Mouse (Mus musculus) neural tube, embryonic 13.5 days (tissue): ENCODE data around the gene Farp1. TPM values are rescaled to one million over a fixed set of nuclear protein-coding genes. Genes with fewer than 3 reads are reported as not detected.
A peak's percentile ranks its signal among the peaks of the same experiment; 100 is the strongest.

Source experiments
- ATAC-seq: fragments of 200-750 bp; cut with Nextera tagmentation; 2 replicates; pipeline ENCODE4 v1.8.0; 2017; ENCODE audit warnings: low read depth, mild to moderate bottlenecking, moderate TSS enrichment, moderate library complexity
- H3K27ac ChIP-seq: fragments of 300-500 bp; sonication (generic); replicated peaks from 2 replicates; pipeline ENCODE4 v1.5.1; 2015; ENCODE audit warnings: moderate library complexity, mild to moderate bottlenecking, inconsistent platforms
- H3K27me3 ChIP-seq: fragments of 300-500 bp; sonication (generic); 2 replicates; pipeline ENCODE4 v1.6.1; 2015; ENCODE audit warnings: mild to moderate bottlenecking, inconsistent platforms
- H3K36me3 ChIP-seq: fragments of 300-500 bp; sonication (generic); 2 replicates; pipeline ENCODE4 v1.6.1; 2015; ENCODE audit warnings: mild to moderate bottlenecking, inconsistent platforms
- H3K4me1 ChIP-seq: fragments of 300-500 bp; sonication (generic); replicated peaks from 2 replicates; pipeline ENCODE4 v1.6.1; 2015; ENCODE audit warnings: inconsistent platforms
- H3K4me2 ChIP-seq: fragments of 300-500 bp; sonication (generic); 2 replicates; pipeline ENCODE4 v1.6.1; 2015; ENCODE audit warnings: inconsistent platforms, mild to moderate bottlenecking, moderate library complexity
- H3K4me3 ChIP-seq: fragments of 300-500 bp; sonication (generic); 2 replicates; pipeline ENCODE4 v1.5.1; 2015; ENCODE audit warnings: mild to moderate bottlenecking, inconsistent platforms
- H3K9ac ChIP-seq: fragments of 300-500 bp; sonication (generic); 2 replicates; pipeline ENCODE4 v1.6.1; 2015; ENCODE audit warnings: moderate library complexity, mild to moderate bottlenecking, inconsistent platforms
- H3K9me3 ChIP-seq: fragments of 300-500 bp; sonication (generic); 2 replicates; pipeline ENCODE4 v1.6.1; 2016; ENCODE audit warnings: inconsistent platforms
- WGBS: fragments of 180-500 bp; shearing (Covaris S2); methylation state at CpG from one replicate; pipeline ENCODE4 v1.1.7; 2015; 5-methylcytosine and 5-hydroxymethylcytosine counted together
- polyA plus RNA-seq: library from polyadenylated mRNA; unstranded; fragments of >200 nt; fragmentation: Nextera tagmentation; extraction: Ambion mirVana; gene quantifications from 2 replicates; pipeline ENCODE4 v1.2.1, GENCODE M21; 2015

Gene Farp1
- polyA plus RNA-seq, 1 experiment from 2014 or later, result 21.0 TPM

- WGBS, result 96% methylated on average over 3 of the region's 3 CpGs
- Histone ChIP-seq H3K9ac (no peak overlapping the region), H3K4me3 (no peak overlapping the region), H3K4me1 (no peaks in the 10 kb centered on the region), H3K36me3 (peaks cover 63% of the 10 kb centered on the region), H3K27ac (no peak overlapping the region), H3K27me3 (no peaks in the 10 kb centered on the region), H3K9me3 (no peaks in the 10 kb centered on the region), H3K4me2 (no peak overlapping the region)
- ATAC-seq, result no peak
These were observed 257.4 kb downstream of the Farp1 start for GRCm38 (mm10) chr14:121292391-121292790.

GRCm38 (mm10) chr14:121294484-121294883, 259.5 kb downstream of the Farp1 start:
- H3K27ac ChIP-seq, result no peak overlapping the region
- peaks cover 63% of the 10 kb centered on the region for H3K36me3 ChIP-seq
- no peaks in the 10 kb centered on the region for H3K27me3 ChIP-seq
- no peaks in the 10 kb centered on the region for H3K4me1 ChIP-seq
- H3K9me3 ChIP-seq, result no peaks in the 10 kb centered on the region
- no peak for ATAC-seq
- no peak overlapping the region for H3K4me3 ChIP-seq
- H3K4me2 ChIP-seq, result no peak overlapping the region
- H3K9ac ChIP-seq, result no peak overlapping the region
- 91% methylated on average over 12 of the region's 12 CpGs for WGBS

- Histone ChIP-seq H3K4me2 (no peak overlapping the region), H3K9ac (no peak overlapping the region), H3K9me3 (no peaks in the 10 kb centered on the region), H3K36me3 (peaks cover 56% of the 10 kb centered on the region), H3K27ac (no peak overlapping the region), H3K4me3 (no peak overlapping the region), H3K27me3 (no peaks in the 10 kb centered on the region), H3K4me1 (no peaks in the 10 kb centered on the region)
- 88% methylated on average over 6 of the region's 6 CpGs for WGBS
- ATAC-seq, result no peak
These were observed 262.1 kb downstream of the Farp1 start for GRCm38 (mm10) chr14:121297103-121297502.

GRCm38 (mm10) chr14:121298537-121298936, 263.5 kb downstream of the Farp1 start:
- 94% methylated on average over 5 of the region's 5 CpGs for WGBS
- Histone ChIP-seq H3K27ac (no peak overlapping the region), H3K4me1 (no peaks in the 10 kb centered on the region), H3K9ac (no peak overlapping the region), H3K27me3 (no peaks in the 10 kb centered on the region), H3K4me2 (no peak overlapping the region), H3K4me3 (no peak overlapping the region), H3K36me3 (peaks cover 46% of the 10 kb centered on the region), H3K9me3 (no peaks in the 10 kb centered on the region)
- ATAC-seq, result no peak

- 97% methylated on average over 9 of the region's 9 CpGs for WGBS
- Histone ChIP-seq H3K36me3 (peaks cover 40% of the 10 kb centered on the region), H3K9me3 (no peaks in the 10 kb centered on the region), H3K4me1 (no peaks in the 10 kb centered on the region), H3K4me3 (no peak overlapping the region), H3K4me2 (no peak overlapping the region), H3K9ac (no peak overlapping the region), H3K27ac (no peak overlapping the region), H3K27me3 (no peaks in the 10 kb centered on the region)
- no peak for ATAC-seq
These were observed 264.1 kb downstream of the Farp1 start for GRCm38 (mm10) chr14:121299093-121299492.

GRCm38 (mm10) chr14:121304523-121304922, 269.5 kb downstream of the Farp1 start:
- Histone ChIP-seq H3K4me3 (no peak overlapping the region), H3K4me1 (0 out of 2 replicates have a peak, but pooled peaks cover 3% of the 10 kb centered on the region), H3K9me3 (no peaks in the 10 kb centered on the region), H3K27me3 (no peaks in the 10 kb centered on the region), H3K4me2 (no peak overlapping the region), H3K9ac (no peak overlapping the region), H3K36me3 (peaks cover 19% of the 10 kb centered on the region), H3K27ac (no peak overlapping the region)
- peak; percentile 36; the same call in 1 of the 2 replicates for ATAC-seq
- WGBS, result 65% methylated on average over 7 of the region's 7 CpGs

DNA sequence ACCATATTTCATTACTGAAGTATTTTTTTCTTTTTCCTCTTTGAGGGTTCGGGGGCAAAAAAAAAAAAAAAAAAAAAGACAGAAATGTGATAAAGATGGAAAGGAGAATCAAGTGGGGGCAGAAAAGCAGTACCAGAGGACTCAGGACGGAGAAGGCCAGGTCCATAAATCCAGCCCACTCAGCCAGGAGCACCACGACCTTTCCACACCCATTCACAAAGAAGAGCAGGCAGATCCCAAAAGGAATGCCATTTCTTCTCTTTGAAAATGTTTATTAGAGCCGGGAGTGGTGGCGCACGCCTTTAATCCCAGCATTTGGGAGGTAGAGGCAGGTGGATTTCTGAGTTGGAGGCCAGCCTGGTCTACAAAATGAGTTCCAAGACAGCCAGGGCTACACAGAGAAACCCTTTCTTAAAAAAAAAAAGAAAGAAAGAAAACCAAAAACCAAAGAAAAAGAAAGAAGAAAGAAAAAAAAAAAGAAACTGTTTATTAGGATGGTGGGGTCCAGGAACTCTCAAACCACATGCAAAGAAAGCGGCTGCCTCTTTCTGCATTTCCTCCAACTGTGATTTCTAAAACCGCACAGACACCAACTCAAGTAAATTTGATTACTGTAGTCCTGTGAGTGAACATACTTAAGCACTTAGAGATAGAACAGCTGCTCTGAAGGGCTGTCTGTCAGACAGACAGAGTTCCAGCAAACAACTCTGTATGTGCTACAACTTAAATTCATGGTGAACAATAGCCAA, 270.5 kb downstream of the Farp1 start:
- no peak for ATAC-seq
- 56% methylated on average over 8 of the region's 8 CpGs for WGBS

GRCm38 (mm10) chr14:121309909-121310308, 274.9 kb downstream of the Farp1 start:
- Histone ChIP-seq H3K4me3 (no peak overlapping the region), H3K9ac (no peak overlapping the region), H3K27me3 (no peaks in the 10 kb centered on the region), H3K9me3 (no peaks in the 10 kb centered on the region), H3K4me1 (peaks cover 4% of the 10 kb centered on the region), H3K36me3 (no peaks in the 10 kb centered on the region), H3K4me2 (no peak overlapping the region), H3K27ac (no peak overlapping the region)
- ATAC-seq, result no peak
- 86% methylated on average over 3 of the region's 3 CpGs for WGBS

More for the DNA sequence above, 270.5 kb downstream of the Farp1 start:
- Histone ChIP-seq H3K4me1 (0 out of 2 replicates have a peak, but pooled peaks cover 3% of the 10 kb centered on the region), H3K36me3 (peaks cover 14% of the 10 kb centered on the region), H3K4me3 (no peak overlapping the region), H3K27ac (no peak overlapping the region), H3K9ac (no peak overlapping the region), H3K4me2 (no peak overlapping the region), H3K9me3 (no peaks in the 10 kb centered on the region), H3K27me3 (no peaks in the 10 kb centered on the region)

DNA sequence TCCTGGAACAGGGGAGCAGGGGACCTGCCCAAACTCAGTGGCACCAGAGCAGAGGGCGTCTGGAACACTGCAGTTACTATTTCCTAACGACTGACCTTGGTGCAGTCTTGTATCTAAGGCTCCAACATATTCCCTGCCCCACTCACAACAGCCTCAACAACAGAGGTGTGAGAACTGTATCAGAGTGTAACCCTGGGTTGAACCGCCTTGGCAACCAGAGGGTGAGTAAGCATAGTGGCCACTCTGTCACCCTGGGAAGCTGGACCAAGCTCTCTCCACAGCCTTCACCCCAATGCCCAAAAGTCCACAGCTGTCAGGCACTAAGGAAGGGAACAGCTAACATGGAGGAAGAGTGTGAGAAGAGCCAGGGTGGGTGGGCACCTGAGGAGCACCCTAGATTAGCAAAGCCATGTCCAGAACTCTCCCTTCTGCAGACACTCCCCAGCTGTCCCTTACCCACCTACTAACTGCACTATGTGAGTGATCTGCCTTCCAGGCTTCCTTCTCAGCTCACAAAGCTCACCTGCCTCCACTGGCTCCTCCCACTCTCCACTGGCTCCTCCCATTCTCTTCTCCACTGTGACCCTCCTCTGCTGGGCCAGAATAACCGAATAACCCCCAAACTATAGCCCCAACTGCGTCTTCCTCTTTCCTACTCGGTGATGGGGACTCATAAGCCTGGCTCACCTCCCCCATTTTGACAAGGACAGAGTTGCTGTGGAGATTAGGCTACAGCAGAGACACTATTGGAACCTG, 275.5 kb downstream of the Farp1 start:
- no peak for ATAC-seq
- WGBS, result 80% methylated on average over 6 of the region's 6 CpGs

GRCm38 (mm10) chr14:121311083-121311482, 276.1 kb downstream of the Farp1 start:
- Histone ChIP-seq H3K4me3 (no peak overlapping the region), H3K9ac (no peak overlapping the region), H3K27ac (no peak overlapping the region), H3K4me1 (peaks cover 16% of the 10 kb centered on the region), H3K4me2 (no peak overlapping the region), H3K36me3 (no peaks in the 10 kb centered on the region), H3K9me3 (no peaks in the 10 kb centered on the region), H3K27me3 (no peaks in the 10 kb centered on the region)
- WGBS, result 95% methylated on average over 2 of the region's 2 CpGs
- ATAC-seq, result no peak

More for the DNA sequence above, 275.5 kb downstream of the Farp1 start:
- Histone ChIP-seq H3K27me3 (no peaks in the 10 kb centered on the region), H3K4me2 (no peak overlapping the region), H3K4me1 (peaks cover 10% of the 10 kb centered on the region), H3K9ac (no peak overlapping the region), H3K4me3 (no peak overlapping the region), H3K9me3 (no peaks in the 10 kb centered on the region), H3K27ac (no peak overlapping the region), H3K36me3 (no peaks in the 10 kb centered on the region)

- H3K27me3 ChIP-seq, result no peaks in the 10 kb centered on the region
- ATAC-seq, result no peak
- WGBS, result 94% methylated on average over 10 of the region's 10 CpGs
- no peak overlapping the region for H3K4me3 ChIP-seq
- H3K4me2 ChIP-seq, result no peak overlapping the region
- no peaks in the 10 kb centered on the region for H3K9me3 ChIP-seq
- no peak overlapping the region for H3K27ac ChIP-seq
- H3K36me3 ChIP-seq, result no peaks in the 10 kb centered on the region
- no peak overlapping the region for H3K9ac ChIP-seq
- H3K4me1 ChIP-seq, result peaks cover 35% of the 10 kb centered on the region
These were observed 278.3 kb downstream of the Farp1 start for GRCm38 (mm10) chr14:121313283-121313682.

GRCm38 (mm10) chr14:121314934-121315333, 279.9 kb downstream of the Farp1 start:
- H3K9ac ChIP-seq, result no peak overlapping the region
- WGBS, result 87% methylated on average over 3 of the region's 3 CpGs
- no peaks in the 10 kb centered on the region for H3K9me3 ChIP-seq
- no peaks in the 10 kb centered on the region for H3K27me3 ChIP-seq
- 0 out of 2 replicates have a peak, but pooled peaks have one; percentile 20 for ATAC-seq
- no peak overlapping the region for H3K4me3 ChIP-seq
- peaks cover 38% of the 10 kb centered on the region for H3K4me1 ChIP-seq
- H3K36me3 ChIP-seq, result no peaks in the 10 kb centered on the region
- H3K4me2 ChIP-seq, result no peak overlapping the region
- H3K27ac ChIP-seq, result no peak overlapping the region
